Mouse (Mus musculus) heart, embryonic 12.5 days (tissue): ENCODE data around the gene Ino80. TPM values are rescaled to one million over a fixed set of nuclear protein-coding genes. Genes with fewer than 3 reads are reported as not detected.
A peak's percentile ranks its signal among the peaks of the same experiment; 100 is the strongest.

Experiments used
- ATAC-seq: fragments of 200-750 bp; cut with Nextera tagmentation; 2 replicates; pipeline ENCODE4 v1.8.0; 2017; ENCODE audit warnings: moderate TSS enrichment, moderate library complexity; ENCODE audit not compliant: insufficient number of reproducible peaks, low FRiP score
- H3K27ac ChIP-seq: fragments of 300-500 bp; sonication (generic); 2 replicates; pipeline ENCODE4 v1.5.1; 2016; ENCODE audit warnings: mild to moderate bottlenecking, moderate library complexity; ENCODE audit not compliant: poor library complexity, severe bottlenecking
- H3K27me3 ChIP-seq: fragments of 300-500 bp; sonication (generic); replicated peaks from 2 replicates; pipeline ENCODE4 v1.6.1; 2016; ENCODE audit warnings: mild to moderate bottlenecking, moderate library complexity
- H3K36me3 ChIP-seq: fragments of 300-500 bp; sonication (generic); 2 replicates; pipeline ENCODE4 v1.6.1; 2016; ENCODE audit warnings: mild to moderate bottlenecking, moderate library complexity
- H3K4me1 ChIP-seq: fragments of 300-500 bp; sonication (generic); replicated peaks from 2 replicates; pipeline ENCODE4 v1.6.1; 2016; ENCODE audit warnings: mild to moderate bottlenecking
- H3K4me2 ChIP-seq: fragments of 300-500 bp; sonication (generic); 2 replicates; pipeline ENCODE4 v1.6.1; 2016; ENCODE audit warnings: mild to moderate bottlenecking, moderate library complexity
- H3K4me3 ChIP-seq: fragments of 300-500 bp; sonication (generic); 2 replicates; pipeline ENCODE4 v1.5.1; 2016; ENCODE audit warnings: mild to moderate bottlenecking
- H3K9ac ChIP-seq: fragments of 300-500 bp; sonication (generic); 2 replicates; pipeline ENCODE4 v1.6.1; 2016; ENCODE audit warnings: mild to moderate bottlenecking, moderate library complexity
- H3K9me3 ChIP-seq: fragments of 300-500 bp; sonication (generic); replicated peaks from 2 replicates; pipeline ENCODE4 v1.6.1; 2016; ENCODE audit warnings: mild to moderate bottlenecking, moderate library complexity
- whole genome bisulfite sequencing: fragments of 180-500 bp; shearing (Covaris S2); methylation state at CpG from one replicate; pipeline ENCODE4 v1.1.7; 2016; 5-methylcytosine and 5-hydroxymethylcytosine counted together
- polyA plus RNA-seq: library from polyadenylated mRNA; unstranded; fragments of >200 nt; fragmentation: Nextera tagmentation; extraction: Ambion mirVana; gene quantifications from 2 replicates; pipeline ENCODE4 v1.2.1, GENCODE M21; 2016

The Ino80 gene
- polyA plus RNA-seq, 1 experiment from 2014 or later = 3.8 TPM

DNA sequence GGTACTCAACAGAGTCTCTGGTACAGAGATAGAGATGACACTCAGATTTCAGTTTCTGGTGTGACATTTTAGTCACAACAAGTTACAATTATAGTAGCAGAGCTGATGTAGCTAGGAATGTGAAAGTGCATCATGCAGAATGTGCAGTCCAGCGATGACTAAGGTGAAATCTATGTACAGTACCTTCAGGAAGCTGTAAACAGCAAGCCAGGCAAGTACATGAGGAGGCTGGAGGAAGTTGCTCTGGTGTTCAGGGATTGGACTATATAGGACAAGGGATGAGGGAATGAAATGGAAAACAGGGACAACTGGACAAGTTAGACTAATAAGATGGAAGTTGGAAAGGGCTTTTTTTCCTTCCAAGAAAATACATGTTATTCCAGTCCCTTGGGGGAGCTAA, 89.2 kb downstream of the Ino80 start:
- Histone ChIP-seq H3K4me1 (no peaks in the 10 kb centered on the region), H3K4me3 (no peak overlapping the region), H3K27ac (no peak overlapping the region), H3K4me2 (no peak overlapping the region), H3K27me3 (no peaks in the 10 kb centered on the region), H3K9me3 (no peaks in the 10 kb centered on the region), H3K36me3 (peaks cover 44% of the 10 kb centered on the region), H3K9ac (no peak overlapping the region)
- no peak for ATAC-seq
- WGBS = 67% methylated on average over 1 of the region's 1 CpGs

DNA sequence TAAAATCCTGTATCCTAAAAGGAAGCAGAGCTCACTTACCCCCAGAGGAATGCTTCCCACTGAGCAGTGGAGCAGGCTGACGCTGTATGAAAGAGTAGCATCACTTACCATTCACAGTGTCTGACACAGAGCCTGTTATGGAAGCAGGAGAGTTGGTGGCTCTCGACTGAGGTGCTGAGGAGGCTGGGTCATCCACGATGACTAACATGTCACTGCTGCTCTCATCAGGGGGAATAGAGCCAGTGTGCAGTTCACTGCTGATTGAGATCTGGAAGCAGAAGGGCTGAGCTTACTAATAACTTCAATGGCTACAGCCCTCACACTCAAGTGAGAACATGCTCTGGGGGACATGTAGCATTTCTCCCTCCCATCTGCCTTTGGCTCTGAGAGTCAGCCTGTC, 98.0 kb downstream of the Ino80 start:
- Histone ChIP-seq H3K36me3 (peaks cover 86% of the 10 kb centered on the region), H3K9ac (no peak overlapping the region), H3K9me3 (no peaks in the 10 kb centered on the region), H3K27me3 (no peaks in the 10 kb centered on the region), H3K27ac (no peak overlapping the region), H3K4me1 (0 out of 2 replicates have a peak, but pooled peaks cover 2% of the 10 kb centered on the region), H3K4me3 (no peak overlapping the region), H3K4me2 (no peak overlapping the region)
- WGBS = 86% methylated on average over 3 of the region's 3 CpGs
- ATAC-seq = no peak

GRCm38 (mm10) chr2:119377826-119378225, 99.7 kb downstream of the Ino80 start:
- no peak overlapping the region for H3K9ac ChIP-seq
- H3K27me3 ChIP-seq = no peaks in the 10 kb centered on the region
- WGBS = 78% methylated on average over 3 of the region's 3 CpGs
- H3K4me1 ChIP-seq = 0 out of 2 replicates have a peak, but pooled peaks cover 2% of the 10 kb centered on the region
- H3K27ac ChIP-seq = peak overlapping the region; percentile 20; the same call in 1 of the 2 replicates
- H3K36me3 ChIP-seq = peaks cover 90% of the 10 kb centered on the region
- no peaks in the 10 kb centered on the region for H3K9me3 ChIP-seq
- H3K4me2 ChIP-seq = no peak overlapping the region
- ATAC-seq = no peak
- H3K4me3 ChIP-seq = no peak overlapping the region

DNA sequence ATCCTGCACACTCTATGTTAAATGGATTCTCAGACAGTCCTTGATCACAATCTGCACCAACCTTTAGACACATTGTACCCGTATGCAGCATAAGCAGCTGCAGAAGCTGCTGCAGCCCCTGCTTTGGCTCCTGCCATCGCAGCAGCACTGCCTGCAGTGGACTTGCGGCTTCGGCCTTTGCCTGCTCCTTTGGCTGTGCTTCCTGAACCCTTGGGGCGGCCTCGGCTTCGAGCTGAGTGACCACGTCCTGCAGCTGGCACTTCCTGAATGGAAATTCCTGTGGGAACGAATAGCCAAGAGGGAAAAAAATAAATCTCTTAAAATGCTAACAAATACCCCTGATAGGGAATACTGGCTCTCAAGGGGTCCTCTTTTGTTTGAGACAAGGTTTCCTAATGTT, 100.2 kb downstream of the Ino80 start:
- Histone ChIP-seq H3K27ac (peak overlapping the region; percentile 20; the same call in 1 of the 2 replicates), H3K9ac (0 out of 2 replicates have a peak overlapping the region, but pooled peaks have one; percentile 48), H3K9me3 (no peaks in the 10 kb centered on the region), H3K4me2 (no peak overlapping the region), H3K4me3 (no peak overlapping the region), H3K36me3 (peaks cover 91% of the 10 kb centered on the region), H3K27me3 (no peaks in the 10 kb centered on the region), H3K4me1 (0 out of 2 replicates have a peak, but pooled peaks cover 2% of the 10 kb centered on the region)
- WGBS = 71% methylated on average over 9 of the region's 9 CpGs
- ATAC-seq = no peak

- Histone ChIP-seq H3K4me2 (no peak overlapping the region), H3K4me3 (no peak overlapping the region), H3K9me3 (no peaks in the 10 kb centered on the region), H3K9ac (no peak overlapping the region), H3K4me1 (no peaks in the 10 kb centered on the region), H3K27ac (no peak overlapping the region), H3K36me3 (peaks cover 58% of the 10 kb centered on the region), H3K27me3 (no peaks in the 10 kb centered on the region)
- ATAC-seq = no peak
- 93% methylated on average over 10 of the region's 10 CpGs for WGBS
Measured at GRCm38 (mm10) chr2:119370116-119370515, 107.4 kb downstream of the Ino80 start.

DNA sequence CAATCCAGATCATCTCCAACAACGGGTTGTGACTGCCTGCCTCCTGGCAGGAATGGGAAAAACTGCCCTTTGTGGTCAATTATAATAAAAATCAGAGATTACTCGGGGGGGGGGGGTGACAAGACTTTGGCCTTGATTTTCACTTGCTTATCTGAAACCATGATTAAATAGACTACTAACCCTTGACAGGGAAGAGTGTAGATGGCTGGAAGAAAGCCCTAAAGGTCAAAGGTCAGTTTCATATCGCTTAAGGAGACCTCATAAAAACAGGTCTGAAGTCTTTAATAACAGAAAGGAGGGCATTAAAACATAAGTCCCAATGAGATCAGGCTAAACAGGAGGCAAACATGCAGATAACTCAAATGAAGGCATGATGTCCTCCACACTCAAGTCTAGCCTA, 110.1 kb downstream of the Ino80 start:
- H3K4me2 ChIP-seq = no peak overlapping the region
- H3K9ac ChIP-seq = no peak overlapping the region
- no peak overlapping the region for H3K4me3 ChIP-seq
- H3K27me3 ChIP-seq = no peaks in the 10 kb centered on the region
- 76% methylated on average over 3 of the region's 3 CpGs for WGBS
- peaks cover 33% of the 10 kb centered on the region for H3K36me3 ChIP-seq
- ATAC-seq = no peak
- no peaks in the 10 kb centered on the region for H3K9me3 ChIP-seq
- no peaks in the 10 kb centered on the region for H3K4me1 ChIP-seq
- no peak overlapping the region for H3K27ac ChIP-seq

GRCm38 (mm10) chr2:119364969-119365368, 112.5 kb downstream of the Ino80 start:
- 64% methylated on average over 3 of the region's 3 CpGs for WGBS
- Histone ChIP-seq H3K9ac (no peak overlapping the region), H3K4me2 (no peak overlapping the region), H3K27me3 (no peaks in the 10 kb centered on the region), H3K4me3 (no peak overlapping the region), H3K36me3 (peaks cover 14% of the 10 kb centered on the region), H3K9me3 (peaks cover 16% of the 10 kb centered on the region), H3K4me1 (no peaks in the 10 kb centered on the region), H3K27ac (no peak overlapping the region)
- no peak for ATAC-seq

DNA sequence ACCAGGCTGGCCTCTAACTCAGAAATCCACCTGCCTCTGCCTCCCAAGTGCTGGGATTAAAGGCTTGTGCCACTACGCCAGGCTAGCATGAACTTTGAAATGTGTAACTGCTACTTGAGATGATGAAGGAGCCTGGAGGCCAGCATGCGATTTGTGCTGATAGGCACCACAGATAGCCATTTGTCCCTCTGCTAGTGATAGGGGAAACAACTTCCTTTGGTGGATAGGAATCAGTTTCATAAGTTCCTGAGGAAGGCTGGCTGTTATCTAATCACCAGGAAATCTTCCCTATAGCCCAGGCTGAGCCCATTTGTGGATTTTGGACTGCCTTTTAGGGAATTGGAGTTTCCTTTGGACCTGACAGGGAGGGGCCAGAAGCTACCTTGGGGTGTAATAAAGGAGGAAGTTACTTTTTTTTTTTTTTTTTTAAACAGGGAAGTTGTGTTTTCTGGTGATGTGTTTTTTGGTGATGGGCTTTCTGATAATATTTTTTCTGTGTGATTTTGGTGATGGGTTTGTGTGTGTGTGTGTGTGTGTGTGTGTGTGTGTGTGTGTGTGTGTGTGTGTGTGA, 117.7 kb downstream of the Ino80 start:
- Histone ChIP-seq H3K4me1 (no peaks in the 10 kb centered on the region), H3K27ac (no peak overlapping the region), H3K36me3 (0 out of 2 replicates have a peak, but pooled peaks cover 4% of the 10 kb centered on the region), H3K27me3 (no peaks in the 10 kb centered on the region), H3K4me3 (no peak overlapping the region), H3K4me2 (no peak overlapping the region), H3K9ac (no peak overlapping the region), H3K9me3 (peaks cover 21% of the 10 kb centered on the region)
- 58% methylated on average over 2 of the region's 2 CpGs for WGBS
- no peak for ATAC-seq

GRCm38 (mm10) chr2:119358249-119358648, 119.2 kb downstream of the Ino80 start:
- Histone ChIP-seq H3K27ac (no peak overlapping the region), H3K4me3 (no peak overlapping the region), H3K4me2 (no peak overlapping the region), H3K36me3 (0 out of 2 replicates have a peak, but pooled peaks cover 4% of the 10 kb centered on the region), H3K9ac (no peak overlapping the region), H3K27me3 (peaks cover 10% of the 10 kb centered on the region), H3K9me3 (peaks cover 21% of the 10 kb centered on the region), H3K4me1 (no peaks in the 10 kb centered on the region)
- ATAC-seq = no peak
- 84% methylated on average over 6 of the region's 6 CpGs for WGBS

DNA sequence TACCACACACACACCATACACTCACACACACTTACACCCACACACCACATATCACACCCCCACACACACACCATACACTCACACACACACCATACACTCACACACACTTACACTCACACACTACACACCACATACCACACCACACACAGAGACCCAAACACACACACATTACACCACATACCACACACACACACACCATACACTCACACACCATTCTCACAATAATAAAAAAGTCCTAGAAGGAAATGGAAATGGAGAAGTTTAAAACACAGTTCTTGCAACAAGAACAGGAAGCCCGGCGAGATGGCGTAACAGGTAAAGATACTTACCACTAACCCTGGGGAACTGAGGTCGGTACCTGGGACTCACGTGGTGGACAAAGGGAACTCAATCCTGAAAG, 120.7 kb downstream of the Ino80 start:
- H3K27ac ChIP-seq = no peak overlapping the region
- no peaks in the 10 kb centered on the region for H3K4me1 ChIP-seq
- H3K4me2 ChIP-seq = no peak overlapping the region
- 90% methylated on average over 5 of the region's 5 CpGs for WGBS
- H3K4me3 ChIP-seq = no peak overlapping the region
- H3K9me3 ChIP-seq = peaks cover 16% of the 10 kb centered on the region
- ATAC-seq = no peak
- H3K9ac ChIP-seq = no peak overlapping the region
- 0 out of 2 replicates have a peak, but pooled peaks cover 3% of the 10 kb centered on the region for H3K36me3 ChIP-seq
- H3K27me3 ChIP-seq = peaks cover 23% of the 10 kb centered on the region

DNA sequence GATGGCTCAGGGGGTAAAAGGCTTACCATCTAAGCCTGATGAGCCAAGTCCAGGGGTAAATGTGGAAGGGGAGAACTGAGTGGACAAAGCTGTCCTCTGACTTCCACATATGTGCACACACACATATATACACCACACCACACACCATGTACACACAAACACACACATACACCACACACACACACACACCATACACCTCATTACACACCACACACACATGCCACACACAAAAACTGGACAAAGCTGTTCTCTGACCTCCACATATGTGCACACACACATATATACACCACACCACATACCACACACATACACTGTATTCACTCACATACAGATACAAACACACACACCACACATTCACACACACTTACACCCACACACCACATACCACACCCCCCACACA, 121.2 kb downstream of the Ino80 start:
- ATAC-seq = no peak
- Histone ChIP-seq H3K27me3 (peaks cover 28% of the 10 kb centered on the region), H3K4me3 (no peak overlapping the region), H3K9me3 (peaks cover 11% of the 10 kb centered on the region), H3K4me1 (peaks cover 2% of the 10 kb centered on the region; the same call in 1 of the 2 replicates), H3K36me3 (no peaks in the 10 kb centered on the region), H3K9ac (no peak overlapping the region), H3K4me2 (no peak overlapping the region), H3K27ac (no peak overlapping the region)

DNA sequence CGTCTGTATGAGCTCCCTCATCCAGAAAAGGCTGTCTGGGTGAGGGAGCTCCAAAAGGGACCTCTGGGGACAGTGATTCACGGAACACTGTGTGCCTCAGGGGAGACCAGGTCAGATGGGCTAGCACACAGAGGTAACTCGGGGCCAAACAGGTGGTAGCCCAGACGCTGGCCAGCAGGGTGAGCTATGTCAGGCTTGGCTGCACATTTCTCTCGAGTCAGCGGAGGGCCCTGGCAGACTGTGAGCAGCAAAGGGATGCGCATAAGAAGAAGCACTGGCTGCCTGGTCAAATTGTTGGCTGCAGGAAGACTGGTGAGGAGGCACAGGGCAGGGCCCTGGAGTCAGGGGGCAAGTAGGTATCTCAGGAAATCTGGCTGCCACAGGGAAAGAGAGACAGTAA, 121.8 kb downstream of the Ino80 start:
- Histone ChIP-seq H3K27me3 (peaks cover 34% of the 10 kb centered on the region), H3K4me2 (no peak overlapping the region), H3K4me1 (peaks cover 6% of the 10 kb centered on the region), H3K9ac (no peak overlapping the region), H3K36me3 (no peaks in the 10 kb centered on the region), H3K4me3 (no peak overlapping the region), H3K9me3 (peaks cover 5% of the 10 kb centered on the region; the same call in 1 of the 2 replicates), H3K27ac (no peak overlapping the region)
- WGBS = 30% methylated on average over 7 of the region's 7 CpGs
- no peak for ATAC-seq
